ENCODE assay signal across 30 mouse cellular contexts in the genomic region with DNA sequence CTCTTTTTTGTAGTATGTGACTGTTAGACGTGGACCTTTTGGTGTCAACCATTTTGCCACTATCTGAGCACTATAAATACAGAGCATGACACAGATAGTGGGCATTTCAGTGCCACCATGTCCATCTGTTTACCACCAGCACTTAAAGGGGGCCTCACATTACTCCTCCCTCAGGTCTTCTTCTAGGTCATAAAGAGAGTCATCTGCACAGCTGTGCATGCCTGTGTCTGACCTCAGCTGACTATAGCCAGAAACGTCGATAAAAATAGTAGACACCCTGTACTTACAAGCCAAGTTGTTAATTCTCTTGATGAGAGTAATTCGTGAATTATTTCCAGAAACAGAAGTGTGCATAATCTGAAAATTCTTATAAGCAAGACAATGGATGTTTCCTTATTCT. TPM values are rescaled to one million over a fixed set of nuclear protein-coding genes. Genes with fewer than 3 reads are reported as not detected.
"Had no signal": no experiment of that assay in that cellular context is flagged by ENCODE, and none has a peak within 500 bp of the region (broad histone marks: within the 10 kb centered on the region; RNA-seq: fewer than 3 reads in every experiment).

No protein-coding gene starts in this region.

- H3K4me2 ChIP-seq: heart, embryonic 11.5 days; heart, embryonic 12.5 days; heart, embryonic 13.5 days; heart, embryonic 15.5 days; hindbrain, embryonic 12.5 days; hindbrain, embryonic 13.5 days; hindbrain, embryonic 14.5 days; hindbrain, embryonic 15.5 days; intestine, embryonic 15.5 days; kidney, embryonic 15.5 days had no signal

- H3K4me3 ChIP-seq: heart, embryonic 10.5 days; heart, embryonic 12.5 days; heart, embryonic 13.5 days; heart, embryonic 15.5 days; hindbrain, embryonic 10.5 days; hindbrain, embryonic 12.5 days; hindbrain, embryonic 13.5 days; hindbrain, embryonic 15.5 days; intestine, embryonic 15.5 days; kidney, embryonic 15.5 days; layer of hippocampus, adult 2 months had no signal

- DNase-seq: heart, postnatal 10 days; heart, postnatal 14 days; heart, postnatal 36 days; heart, postnatal 4 days; kidney, adult 11 months; kidney, adult 18-20 months; kidney, adult 2 months; kidney, adult 8-10 months; kidney, adult 9 months; kidney, postnatal 10 days; kidney, postnatal 14 days; kidney, postnatal 25 days; kidney, postnatal 36 days; kidney, postnatal 4 days; layer of hippocampus, adult 9-11 months; layer of hippocampus, postnatal 36 days had no signal

- H3K36me3 ChIP-seq: heart, embryonic 10.5 days; heart, embryonic 12.5 days; heart, embryonic 13.5 days; heart, embryonic 15.5 days; hindbrain, embryonic 10.5 days; hindbrain, embryonic 12.5 days; hindbrain, embryonic 13.5 days; hindbrain, embryonic 15.5 days; intestine, embryonic 15.5 days; kidney, embryonic 15.5 days had no signal

- H3K27me3 ChIP-seq: heart, embryonic 12.5 days; heart, embryonic 13.5 days; heart, embryonic 15.5 days; hindbrain, embryonic 12.5 days; hindbrain, embryonic 13.5 days; hindbrain, embryonic 15.5 days; intestine, embryonic 15.5 days; kidney, embryonic 15.5 days had no signal

RNA-seq across cellular contexts. Expression of gene Gabrb2, which starts 29.4 kb away (rescaled TPM):
- polyA plus RNA-seq: kidney, adult 2 months; large intestine, adult 2 months had no signal
